Mouse (Mus musculus) limb, embryonic 12.5 days (tissue): ENCODE measurements at regions not wholly inside any gene's neighbourhood (a gene's known extent, or its start where the extent isn't known, plus 50 kb on each side); places are given as distances from the start of the nearest gene placed in this dataset.

Source experiments
- ATAC-seq: fragments of 200-750 bp; cut with Nextera tagmentation; 2 replicates; pipeline ENCODE4 v1.8.0; 2017; ENCODE audit warnings: low read depth, moderate TSS enrichment; ENCODE audit not compliant: insufficient number of reproducible peaks, insufficient read depth, low FRiP score, low TSS enrichment
- H3K27ac ChIP-seq: fragments of 300-500 bp; sonication (generic); 2 replicates; pipeline ENCODE4 v1.5.1; 2016; ENCODE audit warnings: mild to moderate bottlenecking, moderate library complexity
- H3K27me3 ChIP-seq: fragments of 300-500 bp; sonication (generic); 2 replicates; pipeline ENCODE4 v1.6.1; 2016; ENCODE audit warnings: mild to moderate bottlenecking, moderate library complexity
- H3K36me3 ChIP-seq: fragments of 300-500 bp; sonication (generic); 2 replicates; pipeline ENCODE4 v1.6.1; 2016; ENCODE audit warnings: mild to moderate bottlenecking, moderate library complexity
- H3K4me1 ChIP-seq: fragments of 300-500 bp; sonication (generic); replicated peaks from 2 replicates; pipeline ENCODE4 v1.6.1; 2016
- H3K4me2 ChIP-seq: fragments of 300-500 bp; sonication (generic); 2 replicates; pipeline ENCODE4 v1.6.1; 2016; ENCODE audit warnings: mild to moderate bottlenecking, moderate library complexity
- H3K4me3 ChIP-seq: fragments of 300-500 bp; sonication (generic); replicated peaks from 2 replicates; pipeline ENCODE4 v1.5.1; 2016; ENCODE audit warnings: mild to moderate bottlenecking
- H3K9ac ChIP-seq: fragments of 300-500 bp; sonication (generic); replicated peaks from 2 replicates; pipeline ENCODE4 v1.6.1; 2016; ENCODE audit warnings: mild to moderate bottlenecking, moderate library complexity
- H3K9me3 ChIP-seq: fragments of 300-500 bp; sonication (generic); 2 replicates; pipeline ENCODE4 v1.6.1; 2016; ENCODE audit warnings: mild to moderate bottlenecking, moderate library complexity
- WGBS: fragments of 180-500 bp; shearing (Covaris S2); methylation state at CpG from one replicate; pipeline ENCODE4 v1.1.7; 2016; 5-methylcytosine and 5-hydroxymethylcytosine counted together

- Histone ChIP-seq H3K27me3 (no peaks in the 10 kb centered on the region), H3K4me1 (no peaks in the 10 kb centered on the region), H3K36me3 (no peaks in the 10 kb centered on the region), H3K9ac (no peak overlapping the region), H3K27ac (no peak overlapping the region), H3K4me3 (no peak overlapping the region), H3K4me2 (no peak overlapping the region), H3K9me3 (no peaks in the 10 kb centered on the region)
- no peak for ATAC-seq
- WGBS = 82% methylated on average over 3 of the region's 3 CpGs
Observed at GRCm38 (mm10) chr7:111420698-111421097, 337.9 kb upstream of the Eif4g2 start.

GRCm38 (mm10) chr7:111417735-111418134, 334.9 kb upstream of the Eif4g2 start:
- no peak overlapping the region for H3K27ac ChIP-seq
- H3K4me3 ChIP-seq = no peak overlapping the region
- ATAC-seq = no peak
- H3K9me3 ChIP-seq = no peaks in the 10 kb centered on the region
- no peaks in the 10 kb centered on the region for H3K4me1 ChIP-seq
- no peaks in the 10 kb centered on the region for H3K27me3 ChIP-seq
- H3K4me2 ChIP-seq = no peak overlapping the region
- H3K36me3 ChIP-seq = no peaks in the 10 kb centered on the region
- 58% methylated on average over 2 of the region's 3 CpGs for WGBS
- H3K9ac ChIP-seq = no peak overlapping the region

DNA sequence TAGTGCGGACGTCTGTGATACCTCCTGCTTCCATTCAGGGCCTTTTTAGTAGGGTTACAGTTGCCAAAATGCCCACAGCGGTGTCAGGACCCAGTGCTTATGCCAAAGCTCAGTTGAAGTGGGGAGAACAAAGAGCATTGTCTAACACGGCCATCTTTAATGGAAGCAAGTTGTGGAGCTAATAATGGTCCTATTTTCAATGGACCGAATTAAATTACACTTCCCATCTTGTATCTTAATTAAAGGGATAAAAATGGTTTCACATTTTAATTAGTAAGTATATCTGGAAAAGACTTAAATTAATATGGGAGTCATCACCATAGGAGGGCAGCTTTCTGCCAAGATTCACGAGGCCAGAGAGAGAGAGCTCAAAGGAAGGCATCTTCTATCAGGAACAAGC, 333.2 kb upstream of the Eif4g2 start:
- ATAC-seq = no peak
- no peak overlapping the region for H3K9ac ChIP-seq
- no peaks in the 10 kb centered on the region for H3K9me3 ChIP-seq
- no peak overlapping the region for H3K4me2 ChIP-seq
- H3K36me3 ChIP-seq = no peaks in the 10 kb centered on the region
- WGBS = 79% methylated on average over 6 of the region's 6 CpGs
- no peaks in the 10 kb centered on the region for H3K4me1 ChIP-seq
- H3K27me3 ChIP-seq = no peaks in the 10 kb centered on the region
- H3K4me3 ChIP-seq = no peak overlapping the region
- H3K27ac ChIP-seq = no peak overlapping the region

DNA sequence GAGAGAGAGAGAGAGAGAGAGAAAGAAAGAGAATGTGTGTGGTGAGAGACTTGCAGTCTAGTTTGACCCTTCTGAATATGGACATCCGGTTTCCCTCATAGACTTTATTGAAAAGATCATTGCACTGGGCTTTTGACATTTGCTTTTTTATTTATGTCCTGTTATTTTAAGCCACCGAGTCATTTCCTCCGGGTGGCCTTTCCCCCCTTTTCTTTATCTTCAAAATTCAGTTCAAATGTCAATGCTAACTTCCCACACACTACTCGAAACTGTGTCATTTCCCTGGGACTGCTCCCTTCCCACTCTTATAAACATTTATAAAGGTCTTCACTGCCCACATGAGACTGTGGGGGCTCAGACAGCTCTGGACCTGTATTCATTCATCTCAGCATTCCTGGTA, 330.9 kb upstream of the Eif4g2 start:
- H3K36me3 ChIP-seq = no peaks in the 10 kb centered on the region
- no peaks in the 10 kb centered on the region for H3K27me3 ChIP-seq
- WGBS = 78% methylated on average over 4 of the region's 4 CpGs
- ATAC-seq = no peak
- H3K9ac ChIP-seq = no peak overlapping the region
- no peaks in the 10 kb centered on the region for H3K4me1 ChIP-seq
- no peak overlapping the region for H3K4me2 ChIP-seq
- H3K4me3 ChIP-seq = no peak overlapping the region
- H3K27ac ChIP-seq = no peak overlapping the region
- H3K9me3 ChIP-seq = no peaks in the 10 kb centered on the region

GRCm38 (mm10) chr7:111412957-111413356, 330.1 kb upstream of the Eif4g2 start:
- Histone ChIP-seq H3K9me3 (no peaks in the 10 kb centered on the region), H3K4me2 (no peak overlapping the region), H3K4me1 (no peaks in the 10 kb centered on the region), H3K36me3 (no peaks in the 10 kb centered on the region), H3K27me3 (no peaks in the 10 kb centered on the region), H3K9ac (no peak overlapping the region), H3K4me3 (no peak overlapping the region), H3K27ac (no peak overlapping the region)
- ATAC-seq = no peak
- WGBS = 84% methylated on average over 2 of the region's 2 CpGs

DNA sequence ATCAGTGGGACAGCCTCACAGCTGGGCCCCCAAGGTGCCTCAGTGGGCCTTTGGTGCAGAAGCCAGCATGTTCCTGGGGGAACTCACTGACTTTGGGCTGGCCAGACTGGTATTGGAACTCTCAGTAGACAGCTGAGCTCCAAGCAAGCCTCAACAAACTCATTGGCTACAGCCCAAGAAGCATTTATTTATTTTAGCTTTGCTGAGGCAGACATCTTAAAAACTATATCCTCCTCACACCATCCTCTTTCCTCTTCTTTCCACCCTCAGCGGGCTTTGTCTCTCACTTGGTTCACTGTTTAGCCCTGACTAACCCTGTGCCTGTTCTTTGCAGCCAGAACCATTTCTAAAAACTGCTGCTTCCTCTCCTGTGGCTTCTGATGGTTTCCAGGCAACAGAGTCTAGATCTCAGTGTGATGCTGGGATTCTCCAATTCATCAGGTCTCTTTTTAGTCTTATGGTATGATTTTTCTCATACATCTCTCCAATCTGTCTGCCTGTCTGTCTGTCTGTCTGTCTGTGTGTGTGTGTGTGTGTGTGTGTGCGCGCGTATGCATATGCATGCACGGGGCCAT, 328.6 kb upstream of the Eif4g2 start:
- no peak overlapping the region for H3K4me2 ChIP-seq
- H3K4me1 ChIP-seq = no peaks in the 10 kb centered on the region
- no peaks in the 10 kb centered on the region for H3K27me3 ChIP-seq
- ATAC-seq = no peak
- 91% methylated on average over 5 of the region's 5 CpGs for WGBS
- no peak overlapping the region for H3K27ac ChIP-seq
- no peaks in the 10 kb centered on the region for H3K36me3 ChIP-seq
- H3K9me3 ChIP-seq = no peaks in the 10 kb centered on the region
- H3K9ac ChIP-seq = no peak overlapping the region
- H3K4me3 ChIP-seq = no peak overlapping the region

DNA sequence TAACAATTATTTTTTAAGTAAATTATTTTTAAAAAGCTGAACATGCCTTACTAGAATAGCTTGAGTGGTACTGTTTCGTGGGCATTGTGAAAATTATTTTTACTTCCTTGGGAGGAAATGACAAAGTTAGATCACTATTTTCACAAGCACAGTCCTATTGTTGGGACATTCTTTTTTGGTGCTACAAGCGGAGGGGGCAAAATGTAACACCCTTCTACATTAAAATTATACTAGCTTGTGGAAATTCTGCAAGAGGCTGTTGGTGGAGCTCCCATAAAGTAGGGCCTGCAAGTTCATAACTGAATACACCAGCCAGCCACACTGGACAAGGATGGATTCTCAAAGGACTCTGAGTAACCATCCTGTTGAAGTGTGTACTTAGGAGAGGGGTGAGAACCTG, 313.1 kb upstream of the Eif4g2 start:
- no peaks in the 10 kb centered on the region for H3K27me3 ChIP-seq
- WGBS = 86% methylated on average over 2 of the region's 2 CpGs
- no peak for ATAC-seq
- H3K4me3 ChIP-seq = no peak overlapping the region
- no peaks in the 10 kb centered on the region for H3K4me1 ChIP-seq
- H3K36me3 ChIP-seq = no peaks in the 10 kb centered on the region
- H3K9me3 ChIP-seq = no peaks in the 10 kb centered on the region
- no peak overlapping the region for H3K4me2 ChIP-seq
- no peak overlapping the region for H3K9ac ChIP-seq
- H3K27ac ChIP-seq = no peak overlapping the region

DNA sequence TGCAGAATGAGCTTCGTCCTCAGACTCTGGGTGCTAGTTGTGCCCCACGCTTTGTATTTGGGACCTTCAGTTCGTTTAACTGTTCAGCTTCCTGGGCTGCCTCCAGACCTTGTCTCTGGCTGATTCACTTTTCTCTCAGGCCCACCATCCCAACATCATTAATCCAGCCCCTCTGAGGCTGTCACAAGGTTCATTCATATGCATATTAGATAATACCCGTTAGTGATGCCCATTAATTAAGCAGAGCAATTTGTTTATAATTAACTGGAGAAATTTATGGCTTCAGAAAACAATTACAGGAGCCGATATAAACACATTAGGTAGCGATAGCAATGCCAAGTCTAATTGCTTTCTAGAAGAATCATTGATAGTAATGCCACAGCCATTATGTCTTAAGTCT, 312.3 kb upstream of the Eif4g2 start:
- Histone ChIP-seq H3K27me3 (no peaks in the 10 kb centered on the region), H3K36me3 (no peaks in the 10 kb centered on the region), H3K4me2 (no peak overlapping the region), H3K27ac (no peak overlapping the region), H3K9ac (no peak overlapping the region), H3K4me3 (no peak overlapping the region), H3K4me1 (no peaks in the 10 kb centered on the region), H3K9me3 (no peaks in the 10 kb centered on the region)
- ATAC-seq = no peak
- WGBS = 75% methylated on average over 6 of the region's 6 CpGs

DNA sequence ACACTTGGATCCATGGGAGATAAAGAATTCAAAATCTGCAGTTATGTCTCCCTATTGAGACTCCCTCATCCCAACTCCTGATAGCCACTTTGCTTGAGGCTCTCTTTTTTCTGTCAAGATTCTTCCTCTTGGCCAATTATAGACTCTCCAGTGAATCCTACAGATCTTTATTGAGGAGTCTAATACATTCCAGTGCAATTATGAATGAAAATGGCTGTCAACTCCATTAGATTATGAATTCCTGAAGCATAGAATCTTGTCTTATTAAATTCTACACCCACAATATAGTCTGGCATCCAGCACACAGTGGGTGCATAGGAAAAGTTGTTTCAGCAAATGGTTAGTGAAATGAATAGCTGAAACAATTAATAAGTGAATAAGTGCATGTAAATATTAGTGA, 311.0 kb upstream of the Eif4g2 start:
- no peak overlapping the region for H3K4me2 ChIP-seq

DNA sequence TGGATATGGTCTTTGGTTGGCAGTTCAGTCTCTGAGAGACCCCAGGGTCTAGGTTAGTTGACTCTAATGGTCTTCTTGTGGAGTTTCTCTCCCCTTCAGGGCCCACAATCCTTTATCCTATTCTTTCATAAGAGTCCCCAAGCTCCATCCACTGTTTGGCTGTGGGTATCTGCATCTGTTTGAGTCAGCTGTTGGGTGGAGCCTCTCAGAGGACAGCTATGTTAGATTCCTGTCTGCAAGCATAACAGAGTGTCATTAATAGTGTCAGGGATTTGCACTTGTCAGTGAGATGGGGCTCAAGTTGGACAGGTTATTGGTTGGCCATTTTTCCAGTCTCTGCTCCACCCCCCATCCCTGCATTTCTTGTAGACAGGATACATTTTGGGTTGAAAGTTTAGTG, 306.9 kb upstream of the Eif4g2 start:
- Histone ChIP-seq H3K9ac (no peak overlapping the region), H3K27ac (no peak overlapping the region), H3K4me3 (no peak overlapping the region), H3K36me3 (no peaks in the 10 kb centered on the region), H3K4me2 (no peak overlapping the region), H3K27me3 (no peaks in the 10 kb centered on the region), H3K9me3 (no peaks in the 10 kb centered on the region), H3K4me1 (no peaks in the 10 kb centered on the region)
- no peak for ATAC-seq

More for the DNA sequence above, 311.0 kb upstream of the Eif4g2 start:
- Histone ChIP-seq H3K9me3 (no peaks in the 10 kb centered on the region), H3K36me3 (no peaks in the 10 kb centered on the region), H3K27ac (no peak overlapping the region), H3K9ac (no peak overlapping the region), H3K27me3 (no peaks in the 10 kb centered on the region), H3K4me1 (no peaks in the 10 kb centered on the region), H3K4me3 (no peak overlapping the region)
- no peak for ATAC-seq

GRCm38 (mm10) chr7:111374534-111374933, 291.7 kb upstream of the Eif4g2 start:
- 86% methylated on average over 7 of the region's 7 CpGs for WGBS
- H3K27me3 ChIP-seq = no peaks in the 10 kb centered on the region
- no peaks in the 10 kb centered on the region for H3K9me3 ChIP-seq
- 0 out of 2 replicates have a peak, but pooled peaks cover 4% of the 10 kb centered on the region for H3K4me1 ChIP-seq
- H3K4me2 ChIP-seq = no peak overlapping the region
- ATAC-seq = no peak
- H3K27ac ChIP-seq = no peak overlapping the region
- no peak overlapping the region for H3K9ac ChIP-seq
- H3K36me3 ChIP-seq = no peaks in the 10 kb centered on the region
- no peak overlapping the region for H3K4me3 ChIP-seq

GRCm38 (mm10) chr7:111373380-111374173, 290.7 kb upstream of the Eif4g2 start:
- no peak overlapping the region for H3K27ac ChIP-seq
- 75% methylated on average over 10 of the region's 10 CpGs for WGBS
- 0 out of 2 replicates have a peak, but pooled peaks cover 4% of the 10 kb centered on the region for H3K4me1 ChIP-seq
- no peaks in the 10 kb centered on the region for H3K36me3 ChIP-seq
- no peaks in the 10 kb centered on the region for H3K9me3 ChIP-seq
- no peak for ATAC-seq
- no peak overlapping the region for H3K4me2 ChIP-seq
- H3K4me3 ChIP-seq = no peak overlapping the region
- no peaks in the 10 kb centered on the region for H3K27me3 ChIP-seq
- H3K9ac ChIP-seq = no peak overlapping the region
